Mouse (Mus musculus) ES-Bruce4 (cell line): ENCODE data around the gene Lcp1.

Experiments
- CTCF ChIP-seq: IDR thresholded peaks from one replicate; pipeline ENCODE4 v1.8.1; 2011; ENCODE audit warnings: low read depth, low read length
- EP300 ChIP-seq: IDR thresholded peaks from 2 replicates; pipeline ENCODE4 v1.6.1; 2011; ENCODE audit warnings: low read depth, low read length; ENCODE audit not compliant: insufficient read depth
- POLR2A ChIP-seq: IDR thresholded peaks from one replicate; pipeline ENCODE4 v1.8.1; 2011; ENCODE audit warnings: low read length; ENCODE audit not compliant: insufficient read depth

GRCm38 (mm10) chr14:75197660-75198059 is 66.8 kb downstream of the Lcp1 start:
- no peak for TF ChIP-seq POLR2A
- TF ChIP-seq EP300, result no peak
- no peak for TF ChIP-seq CTCF
